Mouse (Mus musculus) midbrain, embryonic 15.5 days (tissue): ENCODE measurements around the gene Gm49336. TPM values are rescaled to one million over a fixed set of nuclear protein-coding genes. Genes with fewer than 3 reads are reported as not detected.
A peak's percentile ranks its signal among the peaks of the same experiment; 100 is the strongest.

ENCODE experiments used
- ATAC-seq: fragments of 200-750 bp; cut with Nextera tagmentation; replicated peaks from 2 replicates; pipeline ENCODE4 v1.8.0; 2017; ENCODE audit warnings: moderate TSS enrichment
- H3K27ac ChIP-seq: fragments of 300-500 bp; sonication (generic); 2 replicates; pipeline ENCODE4 v1.5.1; 2015; ENCODE audit warnings: mild to moderate bottlenecking, inconsistent platforms
- H3K27me3 ChIP-seq: fragments of 300-500 bp; sonication (generic); replicated peaks from 2 replicates; pipeline ENCODE4 v1.6.1; 2015; ENCODE audit warnings: inconsistent platforms
- H3K36me3 ChIP-seq: fragments of 300-500 bp; sonication (generic); replicated peaks from 2 replicates; pipeline ENCODE4 v1.6.1; 2015; ENCODE audit warnings: inconsistent platforms
- H3K4me1 ChIP-seq: fragments of 300-500 bp; sonication (generic); 2 replicates; pipeline ENCODE4 v1.6.1; 2015; ENCODE audit warnings: inconsistent platforms
- H3K4me2 ChIP-seq: fragments of 300-500 bp; sonication (generic); 2 replicates; pipeline ENCODE4 v1.6.1; 2015; ENCODE audit warnings: inconsistent platforms, mild to moderate bottlenecking, moderate library complexity
- H3K4me3 ChIP-seq: fragments of 300-500 bp; sonication (generic); 2 replicates; pipeline ENCODE4 v1.5.1; 2015; ENCODE audit warnings: mild to moderate bottlenecking, inconsistent platforms
- H3K9ac ChIP-seq: fragments of 300-500 bp; sonication (generic); 2 replicates; pipeline ENCODE4 v1.6.1; 2015; ENCODE audit warnings: mild to moderate bottlenecking, inconsistent platforms
- H3K9me3 ChIP-seq: fragments of 300-500 bp; sonication (generic); 2 replicates; pipeline ENCODE4 v1.6.1; 2016; ENCODE audit warnings: inconsistent platforms
- WGBS: fragments of 180-500 bp; shearing (Covaris S2); methylation state at CpG from one replicate; pipeline ENCODE4 v1.1.7; 2015; ENCODE audit warnings: mixed read lengths; 5-methylcytosine and 5-hydroxymethylcytosine counted together
- polyA plus RNA-seq: library from polyadenylated mRNA; unstranded; fragments of >200 nt; fragmentation: Nextera tagmentation; extraction: Ambion mirVana; gene quantifications from 2 replicates; pipeline ENCODE4 v1.2.1, GENCODE M21; 2015

The Gm49336 gene
- polyA plus RNA-seq, 1 experiment from 2014 or later: 51.1 TPM

DNA sequence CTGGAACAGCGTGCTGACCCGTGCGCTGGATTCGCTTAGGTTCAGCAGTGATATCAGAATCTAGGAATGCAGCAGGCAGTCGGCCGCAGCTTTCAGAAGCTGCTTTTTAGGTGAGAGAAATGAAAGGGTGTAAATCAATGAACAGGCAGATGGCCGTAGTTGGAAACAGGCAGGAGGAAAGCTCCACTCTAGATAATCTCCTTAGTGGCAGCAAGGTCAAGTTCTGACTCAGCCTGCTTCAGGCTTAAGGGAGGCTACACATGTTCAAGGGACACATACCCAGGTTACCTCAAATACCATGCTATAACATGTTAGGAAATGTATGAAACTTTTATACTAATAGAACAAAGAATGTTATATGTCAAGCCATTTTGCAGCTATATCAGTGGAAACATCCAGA, 11.0 kb upstream of the Gm49336 start:
- 72% methylated on average over 7 of the region's 7 CpGs for WGBS
- Histone ChIP-seq H3K9ac (no peak overlapping the region), H3K4me1 (peaks cover 15% of the 10 kb centered on the region), H3K4me2 (no peak overlapping the region), H3K4me3 (no peak overlapping the region), H3K36me3 (no peaks in the 10 kb centered on the region), H3K27me3 (no peaks in the 10 kb centered on the region), H3K9me3 (no peaks in the 10 kb centered on the region), H3K27ac (no peak overlapping the region)
- ATAC-seq: no peak

DNA sequence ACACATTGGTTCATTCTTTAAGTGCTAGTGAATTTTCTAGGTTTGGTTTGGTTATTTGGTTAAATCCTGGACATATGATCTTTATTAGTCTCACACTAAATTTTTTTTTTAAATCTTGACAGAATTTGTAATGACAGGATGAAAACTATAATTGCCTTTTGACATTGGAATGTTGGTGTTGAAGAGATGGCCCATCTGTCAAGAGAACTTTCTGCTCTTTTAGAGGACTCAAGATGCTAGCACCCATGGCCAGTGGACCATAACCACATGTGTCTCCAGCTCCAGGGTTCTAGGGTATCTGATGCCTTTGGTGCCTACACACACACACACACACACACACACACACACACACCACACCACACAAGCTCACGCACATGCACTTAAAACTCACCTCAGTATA, 6.5 kb upstream of the Gm49336 start:
- ATAC-seq: no peak
- Histone ChIP-seq H3K4me1 (no peaks in the 10 kb centered on the region), H3K27me3 (no peaks in the 10 kb centered on the region), H3K4me3 (no peak overlapping the region), H3K4me2 (no peak overlapping the region), H3K27ac (no peak overlapping the region), H3K9ac (no peak overlapping the region), H3K9me3 (no peaks in the 10 kb centered on the region), H3K36me3 (no peaks in the 10 kb centered on the region)
- WGBS: 94% methylated on average over 1 of the region's 1 CpGs

DNA sequence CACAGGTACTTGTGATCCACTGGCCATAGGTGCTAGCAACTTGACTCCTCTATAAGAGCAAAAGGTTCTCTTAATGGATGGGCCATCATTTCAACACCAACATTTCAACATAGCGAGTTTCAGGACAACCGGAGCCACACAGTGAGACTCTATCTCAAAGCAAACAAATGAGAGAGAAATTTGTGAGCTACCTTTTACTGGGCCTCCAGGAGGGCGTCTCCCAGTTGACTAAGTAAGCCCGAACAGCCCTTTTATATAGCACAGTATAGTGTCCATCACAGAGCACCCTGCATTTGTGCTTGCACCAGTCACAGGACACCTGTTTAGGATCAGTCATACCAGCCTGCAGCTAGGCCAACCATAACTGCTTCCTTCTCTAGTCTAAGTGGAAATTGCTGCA, 5.8 kb upstream of the Gm49336 start:
- Histone ChIP-seq H3K9me3 (no peaks in the 10 kb centered on the region), H3K9ac (no peak overlapping the region), H3K36me3 (no peaks in the 10 kb centered on the region), H3K4me3 (no peak overlapping the region), H3K27me3 (no peaks in the 10 kb centered on the region), H3K4me2 (no peak overlapping the region), H3K4me1 (peaks cover 6% of the 10 kb centered on the region), H3K27ac (no peak overlapping the region)
- WGBS: 84% methylated on average over 4 of the region's 4 CpGs
- no peak for ATAC-seq

DNA sequence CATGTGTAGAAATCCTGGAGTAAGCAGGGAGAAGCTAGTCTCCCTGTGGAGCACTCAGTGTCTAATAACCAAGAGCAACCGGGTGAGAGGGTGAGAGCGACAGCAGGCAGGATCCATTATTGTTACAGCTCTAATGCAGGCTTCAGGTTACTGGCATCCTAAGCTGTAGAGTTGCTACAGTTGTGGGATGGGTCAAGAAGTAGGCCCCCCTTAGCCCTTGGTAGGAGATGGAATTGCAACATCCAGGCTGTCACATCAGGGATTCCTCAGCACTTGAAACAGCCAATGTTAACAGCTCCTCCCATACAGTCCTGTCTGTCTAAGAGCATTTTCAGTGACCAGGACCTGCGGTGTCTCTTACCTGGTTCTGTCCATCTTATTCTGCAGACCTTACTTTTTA, 5.0 kb upstream of the Gm49336 start:
- 39% methylated on average over 3 of the region's 3 CpGs for WGBS
- no peak overlapping the region for H3K9ac ChIP-seq

DNA sequence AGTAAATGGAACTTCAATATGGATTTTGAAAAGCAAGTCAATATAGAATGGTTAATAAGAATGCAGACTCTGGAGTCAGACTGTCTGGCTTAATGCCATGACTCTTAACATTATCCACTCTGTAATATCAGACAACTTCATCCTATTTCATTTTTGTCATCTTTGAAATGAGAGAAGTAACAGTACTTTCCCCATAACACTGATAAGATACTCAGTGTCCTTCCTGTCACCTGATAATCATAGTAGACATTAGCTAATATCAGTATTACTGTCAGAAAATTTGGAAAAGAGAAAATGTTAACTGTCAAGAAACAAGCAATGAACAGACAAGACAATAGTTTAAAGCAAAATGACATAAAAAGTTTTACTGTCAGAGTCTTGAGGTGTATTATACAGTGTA, 3.5 kb upstream of the Gm49336 start:
- H3K4me2 ChIP-seq: no peak overlapping the region
- peaks cover 13% of the 10 kb centered on the region for H3K4me1 ChIP-seq
- H3K27ac ChIP-seq: no peak overlapping the region
- no peak overlapping the region for H3K4me3 ChIP-seq
- H3K9me3 ChIP-seq: no peaks in the 10 kb centered on the region
- no peak overlapping the region for H3K9ac ChIP-seq
- H3K27me3 ChIP-seq: no peaks in the 10 kb centered on the region
- no peaks in the 10 kb centered on the region for H3K36me3 ChIP-seq
- no peak for ATAC-seq

More for the DNA sequence above, 5.0 kb upstream of the Gm49336 start:
- Histone ChIP-seq H3K4me3 (no peak overlapping the region), H3K27ac (no peak overlapping the region), H3K27me3 (no peaks in the 10 kb centered on the region), H3K9me3 (no peaks in the 10 kb centered on the region), H3K36me3 (no peaks in the 10 kb centered on the region), H3K4me2 (no peak overlapping the region), H3K4me1 (peaks cover 6% of the 10 kb centered on the region)
- no peak for ATAC-seq

DNA sequence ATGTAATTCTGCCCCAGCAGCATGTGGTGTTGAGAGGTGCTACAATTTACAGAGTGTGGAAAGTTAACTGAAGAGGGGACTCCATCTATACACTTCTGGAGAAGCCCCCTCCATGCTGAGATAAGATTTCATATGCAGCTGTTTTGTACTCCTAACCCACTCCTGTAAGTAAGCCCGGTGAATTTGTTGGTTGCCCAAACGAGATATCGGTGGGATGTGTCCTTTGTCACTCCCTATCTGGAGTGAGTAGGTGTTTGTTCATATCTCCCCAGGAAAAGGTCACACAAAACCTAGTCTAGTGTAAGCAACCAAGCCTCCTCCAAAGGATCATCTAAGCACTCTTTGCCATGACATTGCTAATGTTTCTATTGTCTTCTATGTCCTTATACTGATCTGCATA, 2.2 kb upstream of the Gm49336 start:
- Histone ChIP-seq H3K27ac (no peak overlapping the region), H3K4me2 (no peak overlapping the region), H3K4me1 (peaks cover 23% of the 10 kb centered on the region), H3K9ac (no peak overlapping the region), H3K4me3 (no peak overlapping the region), H3K27me3 (no peaks in the 10 kb centered on the region), H3K9me3 (no peaks in the 10 kb centered on the region), H3K36me3 (no peaks in the 10 kb centered on the region)
- WGBS: 94% methylated on average over 3 of the region's 3 CpGs
- no peak for ATAC-seq

DNA sequence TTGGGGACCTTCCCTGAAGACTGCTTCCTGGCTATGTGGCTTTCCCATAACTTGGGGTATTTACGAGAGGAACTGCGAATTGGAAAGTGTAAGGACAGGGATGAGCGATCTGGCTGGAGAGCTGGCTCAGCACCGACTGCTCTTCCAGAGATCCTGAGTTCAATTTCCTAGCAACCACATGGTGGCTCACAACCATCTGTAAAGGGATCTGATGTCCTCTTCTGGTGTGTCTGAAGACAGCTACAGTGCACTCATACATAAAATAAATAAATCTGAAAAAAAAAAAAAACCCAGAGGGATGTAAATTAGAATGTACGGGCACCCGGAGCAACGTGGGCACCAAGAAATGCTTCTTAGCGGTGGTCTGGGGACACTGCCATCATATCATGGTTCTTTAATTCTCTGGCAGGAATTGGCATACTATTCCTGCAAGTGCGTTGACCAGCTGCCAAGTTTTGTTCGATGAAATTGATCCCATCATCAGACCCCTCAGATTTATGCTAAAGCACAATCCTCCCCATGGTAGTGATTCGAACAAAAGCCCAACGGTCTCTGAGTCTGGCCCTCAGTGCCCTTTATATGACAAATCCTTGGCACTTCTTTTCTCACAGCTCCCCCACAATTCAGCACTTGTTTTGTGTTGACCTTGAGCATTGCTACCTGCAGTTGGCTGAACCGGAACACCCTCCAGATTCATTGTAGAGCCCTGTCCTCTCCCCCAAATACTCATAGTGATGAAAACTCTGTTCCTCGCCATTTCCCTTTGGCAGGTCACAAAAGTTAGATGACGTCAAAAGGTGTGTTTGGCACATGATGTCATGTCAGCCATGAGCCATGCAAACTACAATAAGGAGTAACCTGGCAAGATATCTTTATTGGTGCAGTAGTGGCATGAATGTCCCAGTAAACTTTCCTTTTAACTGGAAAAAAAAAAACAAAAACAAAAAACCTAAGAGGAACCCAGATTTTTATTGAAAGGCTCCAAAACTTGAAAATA, 995 bp upstream of the Gm49336 start:
- peak overlapping the region; percentile 86 for H3K27ac ChIP-seq
- no peaks in the 10 kb centered on the region for H3K27me3 ChIP-seq
- peaks cover 27% of the 10 kb centered on the region for H3K4me1 ChIP-seq
- ATAC-seq: peak; percentile 53
- WGBS: 18% methylated on average over 15 of the region's 15 CpGs
- H3K36me3 ChIP-seq: no peaks in the 10 kb centered on the region
- H3K9me3 ChIP-seq: no peaks in the 10 kb centered on the region
- peak overlapping the region; percentile 60 for H3K9ac ChIP-seq
- peak overlapping the region; percentile 67 for H3K4me3 ChIP-seq
- H3K4me2 ChIP-seq: peak overlapping the region; percentile 85

DNA sequence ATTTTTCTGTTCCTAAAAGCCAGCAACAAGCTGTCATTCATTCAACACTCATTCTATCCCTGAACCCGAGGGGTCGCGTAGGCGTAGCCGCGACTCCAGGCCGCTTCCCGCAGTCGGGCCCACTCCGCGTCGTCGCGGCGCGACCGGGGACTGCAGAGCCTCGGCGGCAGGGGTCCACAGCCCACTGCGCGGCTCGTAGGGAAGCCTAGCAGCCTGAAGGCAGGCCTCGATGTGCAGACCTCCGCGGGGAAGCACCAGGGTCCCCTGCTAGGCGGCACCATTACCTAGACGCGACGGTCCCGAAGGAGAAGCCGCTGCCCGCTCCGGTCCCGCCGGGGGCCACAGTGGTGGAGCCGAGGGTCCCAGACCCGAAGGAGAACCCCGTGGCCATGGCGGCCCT, 428 bp downstream of the Gm49336 start:
- peak overlapping the region; percentile 89 for H3K27ac ChIP-seq
- peak overlapping the region; percentile 85 for H3K4me2 ChIP-seq
- 0% methylated on average over 39 of the region's 39 CpGs for WGBS
- H3K36me3 ChIP-seq: no peaks in the 10 kb centered on the region
- H3K9ac ChIP-seq: peak overlapping the region; percentile 96
- H3K4me3 ChIP-seq: peak overlapping the region; percentile 67
- H3K9me3 ChIP-seq: no peaks in the 10 kb centered on the region
- H3K4me1 ChIP-seq: peaks cover 27% of the 10 kb centered on the region
- ATAC-seq: peak; percentile 74
- H3K27me3 ChIP-seq: no peaks in the 10 kb centered on the region

DNA sequence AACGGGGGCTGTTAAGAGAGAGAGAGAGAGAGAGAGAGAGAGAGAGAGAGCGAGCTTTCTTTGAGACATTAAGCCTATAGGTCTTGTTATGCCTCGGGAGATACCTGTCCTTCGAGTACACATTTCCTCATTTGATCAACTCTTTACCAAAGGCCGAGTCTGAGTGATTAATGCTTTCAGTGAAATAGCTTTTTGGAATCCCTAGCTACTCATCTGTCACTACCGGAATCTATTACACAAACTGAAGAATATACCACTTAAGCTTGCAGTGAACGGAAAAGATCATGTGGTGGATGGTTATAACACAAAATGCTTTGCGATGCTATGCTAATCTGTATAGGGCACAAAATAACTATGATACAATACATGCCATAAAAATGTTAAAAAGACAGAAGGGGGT, 941 bp downstream of the Gm49336 start:
- no peak for ATAC-seq
- 19% methylated on average over 8 of the region's 8 CpGs for whole genome bisulfite sequencing

DNA sequence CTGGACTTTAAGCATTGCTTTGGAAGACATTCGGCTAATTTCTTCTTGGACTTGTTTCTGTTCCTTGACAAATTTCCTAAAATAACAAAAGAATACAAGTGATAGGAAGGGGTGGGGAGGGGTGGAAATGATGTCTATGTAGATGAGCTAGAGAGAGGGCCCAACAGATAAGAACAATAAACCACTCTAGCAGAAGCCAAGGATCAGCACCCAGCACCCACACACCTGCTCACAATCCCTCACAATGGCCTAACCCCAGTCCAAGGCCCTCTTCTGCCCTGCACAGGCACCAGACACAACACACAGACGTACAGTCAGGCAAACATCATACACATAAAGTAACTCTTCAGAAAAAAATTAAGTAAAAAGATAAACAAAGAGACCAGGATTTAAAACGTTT, 12.8 kb downstream of the Gm49336 start:
- H3K27ac ChIP-seq: no peak overlapping the region
- H3K4me3 ChIP-seq: no peak overlapping the region
- no peak overlapping the region for H3K4me2 ChIP-seq
- ATAC-seq: no peak
- WGBS: 87% methylated on average over 3 of the region's 3 CpGs
- peaks cover 25% of the 10 kb centered on the region; the same call in 1 of the 2 replicates for H3K36me3 ChIP-seq
- H3K9ac ChIP-seq: no peak overlapping the region
- H3K4me1 ChIP-seq: no peaks in the 10 kb centered on the region
- H3K27me3 ChIP-seq: no peaks in the 10 kb centered on the region
- H3K9me3 ChIP-seq: no peaks in the 10 kb centered on the region

More for the DNA sequence above, 941 bp downstream of the Gm49336 start:
- H3K4me1 ChIP-seq: peaks cover 27% of the 10 kb centered on the region
- H3K36me3 ChIP-seq: no peaks in the 10 kb centered on the region
- H3K4me2 ChIP-seq: peak overlapping the region; percentile 85
- peak overlapping the region; percentile 67 for H3K4me3 ChIP-seq
- no peaks in the 10 kb centered on the region for H3K27me3 ChIP-seq
- H3K9me3 ChIP-seq: no peaks in the 10 kb centered on the region
- no peak overlapping the region for H3K27ac ChIP-seq
- peak overlapping the region; percentile 96 for H3K9ac ChIP-seq

DNA sequence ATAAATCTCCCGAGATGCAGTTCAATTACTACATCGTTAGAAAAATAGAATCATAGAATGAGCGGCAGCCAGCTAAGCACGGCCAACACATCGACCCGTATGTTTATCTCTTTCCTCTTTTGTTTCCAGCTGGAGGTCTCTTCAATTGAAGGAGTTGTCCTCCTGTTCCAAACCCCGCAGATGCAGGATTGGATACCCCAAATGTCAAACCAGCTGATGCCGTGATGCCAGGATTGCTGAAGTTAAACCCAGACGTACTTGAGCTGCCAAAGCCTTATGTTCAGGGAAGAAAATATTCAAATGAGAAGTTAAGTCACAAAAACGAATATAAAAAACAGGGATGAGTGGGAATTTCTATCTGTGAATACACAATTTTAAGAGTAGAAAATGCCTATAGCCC, 31.4 kb downstream of the Gm49336 start:
- no peak overlapping the region for H3K27ac ChIP-seq

DNA sequence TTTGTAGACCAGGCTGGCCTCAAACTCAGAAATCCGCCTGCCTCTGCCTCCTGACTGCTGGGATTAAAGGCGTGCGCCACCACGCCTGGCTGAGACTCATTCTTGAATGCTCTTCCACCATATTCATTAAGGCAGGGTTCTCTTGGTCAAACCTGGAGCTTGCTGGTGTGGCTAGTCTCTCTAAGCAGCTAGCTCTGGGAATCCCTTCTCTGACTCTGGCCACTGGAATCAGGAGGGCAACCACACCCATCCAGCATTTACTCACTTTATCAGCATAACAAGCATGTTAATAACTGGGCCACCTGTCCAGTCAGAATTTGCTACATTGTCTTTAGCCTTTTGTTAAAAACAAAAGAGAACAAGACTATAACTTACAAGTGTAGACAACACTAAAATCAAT, 33.7 kb downstream of the Gm49336 start:
- H3K9ac ChIP-seq: no peak overlapping the region
- H3K4me2 ChIP-seq: no peak overlapping the region
- no peak for ATAC-seq
- no peaks in the 10 kb centered on the region for H3K27me3 ChIP-seq
- no peak overlapping the region for H3K4me3 ChIP-seq
- H3K9me3 ChIP-seq: no peaks in the 10 kb centered on the region
- no peaks in the 10 kb centered on the region for H3K4me1 ChIP-seq
- peaks cover 9% of the 10 kb centered on the region; the same call in 1 of the 2 replicates for H3K36me3 ChIP-seq
- H3K27ac ChIP-seq: no peak overlapping the region
- over 99% methylated on average over 4 of the region's 4 CpGs for WGBS

More for the DNA sequence above, 31.4 kb downstream of the Gm49336 start:
- no peak for ATAC-seq
- 90% methylated on average over 10 of the region's 10 CpGs for WGBS
- H3K36me3 ChIP-seq: peaks cover 9% of the 10 kb centered on the region; the same call in 1 of the 2 replicates
- H3K4me2 ChIP-seq: no peak overlapping the region
- H3K4me3 ChIP-seq: no peak overlapping the region
- H3K4me1 ChIP-seq: no peaks in the 10 kb centered on the region
- no peak overlapping the region for H3K9ac ChIP-seq
- H3K27me3 ChIP-seq: no peaks in the 10 kb centered on the region
- H3K9me3 ChIP-seq: no peaks in the 10 kb centered on the region

DNA sequence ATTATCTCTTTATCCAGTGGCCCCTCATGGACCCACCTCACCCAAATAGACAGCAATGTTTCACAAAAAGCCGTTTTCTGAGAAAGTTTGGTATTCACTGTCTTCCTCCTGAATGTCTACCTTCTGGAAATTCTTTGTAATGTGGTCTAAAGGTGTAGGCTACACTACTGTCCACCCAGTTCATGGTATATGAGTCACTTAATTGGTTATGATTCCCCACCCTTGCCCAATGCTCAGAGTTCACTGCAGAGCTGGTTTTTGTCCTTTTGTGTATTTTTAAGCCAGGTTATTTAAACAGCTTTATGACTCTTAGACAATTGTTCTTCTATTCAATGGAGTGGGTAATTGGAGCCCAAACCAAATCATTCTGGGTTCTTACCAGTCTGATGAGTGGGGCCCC, 35.2 kb downstream of the Gm49336 start:
- 98% methylated on average over 1 of the region's 1 CpGs for WGBS
- Histone ChIP-seq H3K27me3 (no peaks in the 10 kb centered on the region), H3K4me1 (no peaks in the 10 kb centered on the region), H3K4me3 (no peak overlapping the region), H3K9me3 (no peaks in the 10 kb centered on the region), H3K4me2 (no peak overlapping the region), H3K27ac (no peak overlapping the region), H3K9ac (no peak overlapping the region), H3K36me3 (peaks cover 9% of the 10 kb centered on the region; the same call in 1 of the 2 replicates)
- no peak for ATAC-seq
